Mouse (Mus musculus) lung, adult 2 months (tissue): ENCODE results near the gene Odc1. TPM values are rescaled to one million over a fixed set of nuclear protein-coding genes. Genes with fewer than 3 reads are reported as not detected.

Experiments used
- DNase-seq: peaks from one replicate; pipeline ENCODE4 v3.0.0; 2022
- H3K4me1 ChIP-seq: fragments of 200-500 bp; 2 replicates; pipeline ENCODE4 v1.6.1; 2011; ENCODE audit warnings: low read length; ENCODE audit not compliant: control insufficient read depth, insufficient read depth
- H3K4me3 ChIP-seq: fragments of 200-500 bp; replicated peaks from 2 replicates; pipeline ENCODE3; 2011; ENCODE audit warnings: low read depth, mild to moderate bottlenecking, control low read depth, low read length; ENCODE audit errors: extremely low read depth
- CTCF ChIP-seq: fragments of 200-500 bp; IDR thresholded peaks from 2 replicates; pipeline ENCODE4 v1.5.1; 2011; ENCODE audit warnings: mild to moderate bottlenecking, low read length, control low read depth; ENCODE audit not compliant: insufficient read depth
- POLR2A ChIP-seq: fragments of 200-500 bp; IDR thresholded peaks from 2 replicates; pipeline ENCODE4 v1.6.1; 2011; ENCODE audit warnings: low read depth, mild to moderate bottlenecking, control low read depth, low read length, borderline replicate concordance; ENCODE audit errors: extremely low read depth
- WGBS: fragments of 180-500 bp; shearing (Covaris S2); methylation state at CpG from one replicate; pipeline ENCODE4 v1.1.7; 2018; 5-methylcytosine and 5-hydroxymethylcytosine counted together
- polyA plus RNA-seq: library from polyadenylated mRNA; depleted of rRNA; stranded (reverse); fragments of >200 nt; gene quantifications from 2 replicates; pipeline ENCODE4 v1.2.3, GENCODE M21; 2012; rRNA removed

Odc1 gene
- 48.1 and 59.5 TPM in 2 replicates for polyA plus RNA-seq

GRCm38 (mm10) chr12:17544209-17545106, at the start of gene Odc1:
TSS of gene Odc1 (plus strand) at chr12:17544794.
- Histone ChIP-seq H3K4me1 (peaks cover 3% of the 10 kb centered on the region; the same call in 1 of the 2 replicates), H3K4me3 (peak within 1 kb of the TSS; percentile 85)
- WGBS, result under 1% methylated on average over 88 of the region's 98 CpGs
- peak; percentile 96 for DNase-seq
- TF ChIP-seq CTCF (no peak), POLR2A (peak; percentile 87; the same call in 1 of the 2 replicates)

GRCm38 (mm10) chr12:17494809-17495208, 49.8 kb upstream of the Odc1 start:
- TF ChIP-seq CTCF, result no peak
- no peak for TF ChIP-seq POLR2A
- DNase-seq, result no peak
- whole genome bisulfite sequencing, result 66% methylated on average over 4 of the region's 4 CpGs
- H3K4me3 ChIP-seq, result no peak overlapping the region
- H3K4me1 ChIP-seq, result 0 out of 2 replicates have a peak, but pooled peaks cover 2% of the 10 kb centered on the region

- DNase-seq, result no peak
- 0 out of 2 replicates have a peak, but pooled peaks cover 2% of the 10 kb centered on the region for H3K4me1 ChIP-seq
- TF ChIP-seq POLR2A (no peak), CTCF (no peak)
- WGBS, result 4% methylated on average over 8 of the region's 8 CpGs
- no peak overlapping the region for H3K4me3 ChIP-seq
These were observed 48.6 kb upstream of the Odc1 start for GRCm38 (mm10) chr12:17495858-17496451.

- DNase-seq, result no peak
- WGBS, result 53% methylated on average over 2 of the region's 2 CpGs
- TF ChIP-seq POLR2A, result no peak
- TF ChIP-seq CTCF, result no peak
- Histone ChIP-seq H3K4me1 (peaks cover 6% of the 10 kb centered on the region; the same call in 1 of the 2 replicates), H3K4me3 (no peak overlapping the region)
These were observed 38.9 kb upstream of the Odc1 start for GRCm38 (mm10) chr12:17505620-17506074.

- DNase-seq, result no peak
- TF ChIP-seq POLR2A, result no peak
- no peak for TF ChIP-seq CTCF
- H3K4me3 ChIP-seq, result no peak overlapping the region
- 29% methylated on average over 5 of the region's 5 CpGs for WGBS
- peaks cover 6% of the 10 kb centered on the region; the same call in 1 of the 2 replicates for H3K4me1 ChIP-seq
These were observed 38.2 kb upstream of the Odc1 start for GRCm38 (mm10) chr12:17506117-17506993.

- Histone ChIP-seq H3K4me1 (peaks cover 6% of the 10 kb centered on the region; the same call in 1 of the 2 replicates), H3K4me3 (no peak overlapping the region)
- peak; percentile 8 for DNase-seq
- 9% methylated on average over 13 of the region's 13 CpGs for WGBS
- no peak for TF ChIP-seq POLR2A
- no peak for TF ChIP-seq CTCF
These were observed 37.5 kb upstream of the Odc1 start for GRCm38 (mm10) chr12:17506994-17507542.

- DNase-seq, result no peak
- Histone ChIP-seq H3K4me3 (no peak overlapping the region), H3K4me1 (peaks cover 6% of the 10 kb centered on the region; the same call in 1 of the 2 replicates)
- TF ChIP-seq POLR2A (no peak), CTCF (no peak)
- 84% methylated on average over 1 of the region's 1 CpGs for whole genome bisulfite sequencing
These were observed 35.3 kb upstream of the Odc1 start for GRCm38 (mm10) chr12:17509310-17509709.

GRCm38 (mm10) chr12:17510158-17510557, 34.4 kb upstream of the Odc1 start:
- Histone ChIP-seq H3K4me1 (peaks cover 6% of the 10 kb centered on the region; the same call in 1 of the 2 replicates), H3K4me3 (no peak overlapping the region)
- no peak for TF ChIP-seq POLR2A
- TF ChIP-seq CTCF, result no peak
- WGBS, result 37% methylated on average over 12 of the region's 12 CpGs
- peak; percentile 8 for DNase-seq

GRCm38 (mm10) chr12:17511019-17511418, 33.6 kb upstream of the Odc1 start:
- TF ChIP-seq POLR2A, result no peak
- TF ChIP-seq CTCF, result no peak
- whole genome bisulfite sequencing, result 83% methylated on average over 6 of the region's 6 CpGs
- DNase-seq, result no peak
- Histone ChIP-seq H3K4me3 (no peak overlapping the region), H3K4me1 (peaks cover 6% of the 10 kb centered on the region; the same call in 1 of the 2 replicates)
